Mouse (Mus musculus) induced T-regulatory cell, adult 2 months (primary cell): Measurements from ENCODE around the gene Tecpr2.
A peak's percentile ranks its signal among the peaks of the same experiment; 100 is the strongest.

Source experiments
- DNase-seq: peaks from one replicate; pipeline ENCODE4 v3.0.0-alpha.2; 2012; ENCODE audit warnings: low read depth

Tecpr2 gene

DNA sequence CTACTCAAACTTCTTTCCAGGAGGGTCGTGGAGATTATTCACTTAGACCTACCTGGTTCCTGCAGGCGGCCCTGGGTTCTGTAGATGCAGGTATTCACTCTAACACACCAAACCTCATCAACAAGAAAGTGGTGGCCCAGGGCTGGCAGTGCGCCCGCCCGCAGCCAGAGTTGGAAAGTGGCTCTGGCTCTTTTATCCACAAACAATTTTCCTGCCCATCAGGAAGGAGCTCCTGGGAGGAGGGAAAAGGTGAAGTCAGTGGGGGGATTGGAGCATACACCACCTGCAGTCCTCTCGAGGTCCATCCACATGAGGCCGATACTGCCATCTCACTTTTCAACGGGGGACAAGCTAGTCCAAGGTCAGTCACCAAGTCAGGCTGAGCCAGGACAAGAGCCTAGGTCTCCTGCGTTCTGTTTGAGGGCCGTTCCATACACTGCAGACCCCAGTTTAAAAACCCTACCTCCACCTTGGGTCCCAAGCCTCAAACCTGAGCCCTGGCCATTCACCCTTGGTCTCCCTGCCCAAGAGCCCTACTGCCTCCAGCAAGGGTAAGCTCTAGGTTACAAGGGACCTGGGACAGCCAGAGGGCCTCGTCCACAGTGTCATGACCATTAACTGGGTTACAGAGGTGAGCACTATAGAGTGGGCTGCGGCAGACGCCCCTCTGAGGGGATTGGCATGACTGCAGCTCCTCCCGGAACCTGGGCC lies 89.0 kb downstream of the Tecpr2 start:
- DNase-seq: no peak

DNA sequence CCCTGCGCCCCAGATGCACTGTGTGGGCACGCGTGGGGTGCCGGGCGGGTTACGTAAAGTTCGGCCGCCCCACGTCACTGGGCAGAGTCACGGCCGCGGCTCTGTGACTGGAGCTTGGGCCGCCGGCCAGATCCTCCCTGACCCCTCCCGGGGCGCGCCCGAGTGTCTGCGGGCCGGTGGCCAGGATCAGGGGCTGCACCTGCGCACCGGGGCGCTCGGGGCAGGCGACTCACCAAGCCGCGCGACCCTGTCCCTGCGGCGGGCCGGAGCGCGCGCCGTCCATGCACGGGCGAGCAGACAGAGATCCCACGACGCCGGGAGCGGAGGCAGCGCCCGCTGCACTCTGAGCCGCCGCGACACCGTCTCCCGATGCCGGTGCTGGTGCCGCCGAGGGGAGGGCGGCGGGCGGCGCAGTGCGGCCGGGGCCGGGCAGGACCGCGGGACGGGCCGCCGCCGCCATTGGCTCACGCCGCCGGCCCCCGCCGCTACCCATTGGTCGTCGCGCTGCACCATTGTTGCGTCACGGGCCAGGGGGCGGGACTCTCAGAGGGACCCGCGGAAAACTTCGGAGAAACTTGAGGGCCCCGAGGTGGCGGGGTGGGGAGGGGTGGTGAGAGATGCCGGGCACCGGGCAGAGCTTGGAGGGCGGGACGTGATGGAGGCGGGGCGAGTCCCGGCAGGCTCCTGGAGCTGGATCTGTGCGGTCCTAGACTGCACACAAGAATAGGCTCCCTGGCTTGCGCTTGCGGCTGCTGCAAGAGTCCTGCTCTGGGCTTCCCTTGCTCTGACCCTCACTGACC lies 89.7 kb downstream of the Tecpr2 start, which contains the start of gene Ankrd9:
Gene Ankrd9, minus strand, starts transcription at position 434 of the 800 bp plus-strand sequence.
- DNase-seq: peak; percentile 97

DNA sequence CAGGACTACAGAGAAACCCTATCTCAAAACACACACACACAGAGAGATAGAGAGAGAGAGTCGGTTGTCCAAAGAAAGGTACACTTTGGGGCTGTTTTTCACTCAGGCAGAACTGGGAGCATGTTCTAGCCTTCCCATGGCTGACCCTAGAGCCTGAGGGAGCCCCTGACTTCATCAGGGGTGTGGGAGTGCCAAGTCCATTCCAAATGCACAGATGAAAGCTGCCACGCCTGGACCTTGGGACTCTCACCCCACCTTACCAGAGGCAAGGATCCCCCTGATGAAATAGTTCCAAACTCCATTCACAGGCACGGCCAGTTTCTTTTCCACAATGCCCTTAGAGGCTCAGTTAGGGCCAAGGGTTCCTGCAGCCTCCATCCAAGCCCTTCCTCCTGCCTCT lies 90.7 kb downstream of the Tecpr2 start:
- DNase-seq: no peak

DNA sequence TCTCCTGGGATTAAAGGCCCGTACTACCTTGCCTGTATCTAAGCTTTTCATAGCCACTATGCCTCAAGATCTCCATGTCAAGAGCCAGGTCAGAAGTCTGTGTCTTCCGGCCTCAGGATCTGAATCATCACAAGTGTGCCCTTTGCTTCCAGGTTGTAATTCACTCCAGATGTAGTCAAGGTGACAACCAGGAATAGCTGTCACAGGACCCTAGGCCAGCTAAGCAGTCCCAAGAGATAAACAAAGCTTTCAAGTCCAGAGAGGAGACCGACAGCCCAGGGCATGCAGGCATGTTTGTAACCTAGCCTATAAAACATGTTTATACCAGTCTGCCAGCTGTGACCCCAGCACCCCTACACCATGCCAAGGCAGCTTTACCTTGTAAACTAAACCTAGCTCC lies 92.7 kb downstream of the Tecpr2 start:
- no peak for DNase-seq

DNA sequence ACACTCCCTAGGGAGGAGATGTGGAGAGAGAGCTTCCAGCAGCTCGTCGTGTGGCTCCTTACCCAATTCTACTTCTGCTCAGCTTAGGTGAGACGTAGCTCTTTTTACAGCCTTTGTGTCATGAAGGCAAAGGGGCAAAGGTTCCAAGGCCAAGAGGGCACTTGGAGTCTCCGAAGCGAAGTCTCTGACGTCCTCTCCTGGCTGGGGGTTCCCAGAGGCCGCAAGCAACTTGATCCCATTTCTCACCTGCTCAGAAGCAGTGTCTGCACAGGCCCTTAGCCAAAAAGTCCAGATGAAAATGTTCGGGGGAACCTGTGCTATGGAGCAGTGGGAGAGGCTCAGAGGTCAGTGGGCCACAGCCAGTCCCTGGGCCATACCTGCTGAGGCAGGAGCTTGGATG lies 94.0 kb downstream of the Tecpr2 start:
- DNase-seq: no peak

DNA sequence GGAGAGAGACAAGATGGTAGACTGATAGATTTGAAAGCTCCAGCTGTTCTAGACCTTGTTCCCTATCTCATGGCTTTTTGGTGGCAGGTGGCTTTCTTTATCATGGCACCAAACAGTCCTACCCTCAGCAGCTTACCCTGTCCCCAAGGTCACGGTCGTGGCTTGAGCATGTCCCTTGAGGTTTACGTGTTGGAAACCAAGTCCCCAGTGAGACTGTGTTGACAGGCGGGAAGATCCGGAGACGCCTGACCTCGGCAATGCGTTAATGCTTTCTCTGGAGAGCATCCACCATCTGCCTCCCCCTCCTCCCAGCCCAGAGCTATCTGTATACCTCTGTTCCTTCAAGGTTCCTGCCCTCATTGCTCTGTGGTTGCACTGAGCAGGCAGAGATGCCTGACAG lies 94.7 kb downstream of the Tecpr2 start:
- no peak for DNase-seq

DNA sequence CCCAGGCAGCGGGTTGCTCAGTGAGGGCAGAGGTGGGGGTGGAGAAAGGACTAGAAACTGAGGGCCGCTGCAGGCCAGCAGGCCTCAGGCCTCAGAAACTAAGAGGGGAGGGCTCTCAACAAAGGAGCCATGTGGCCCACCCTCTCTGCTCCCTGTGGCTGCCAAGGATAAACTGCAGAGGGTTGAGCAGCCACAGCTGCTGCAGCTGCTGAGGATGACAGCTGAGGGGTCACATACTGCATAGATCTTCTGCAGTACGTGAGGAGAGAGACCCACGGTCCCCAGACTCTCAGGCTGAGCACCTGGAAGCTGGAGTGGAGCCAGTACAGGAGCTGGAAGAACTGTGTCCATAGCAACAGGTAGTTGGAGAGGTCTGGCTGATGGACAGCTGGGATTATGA lies 95.5 kb downstream of the Tecpr2 start:
- no peak for DNase-seq

DNA sequence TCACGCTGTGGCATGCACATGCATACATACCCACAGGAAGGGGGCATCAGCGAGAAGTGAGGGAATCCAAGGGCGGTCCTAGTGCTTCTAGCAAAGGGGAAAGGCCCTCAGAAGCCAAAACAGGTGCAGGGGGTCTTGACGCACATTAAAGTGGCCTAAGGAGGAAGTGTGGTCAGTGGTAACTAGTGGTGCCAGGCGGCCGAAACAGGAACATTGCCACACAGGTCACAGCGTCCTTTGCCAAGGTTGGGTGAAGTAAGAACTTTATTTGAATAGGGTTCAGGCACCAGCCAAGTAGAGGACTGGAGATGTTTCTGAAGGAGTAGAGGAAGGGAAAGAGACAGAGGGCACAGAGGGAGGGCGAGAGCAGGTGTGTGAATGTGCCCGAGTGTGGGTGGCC lies 96.1 kb downstream of the Tecpr2 start:
- no peak for DNase-seq

DNA sequence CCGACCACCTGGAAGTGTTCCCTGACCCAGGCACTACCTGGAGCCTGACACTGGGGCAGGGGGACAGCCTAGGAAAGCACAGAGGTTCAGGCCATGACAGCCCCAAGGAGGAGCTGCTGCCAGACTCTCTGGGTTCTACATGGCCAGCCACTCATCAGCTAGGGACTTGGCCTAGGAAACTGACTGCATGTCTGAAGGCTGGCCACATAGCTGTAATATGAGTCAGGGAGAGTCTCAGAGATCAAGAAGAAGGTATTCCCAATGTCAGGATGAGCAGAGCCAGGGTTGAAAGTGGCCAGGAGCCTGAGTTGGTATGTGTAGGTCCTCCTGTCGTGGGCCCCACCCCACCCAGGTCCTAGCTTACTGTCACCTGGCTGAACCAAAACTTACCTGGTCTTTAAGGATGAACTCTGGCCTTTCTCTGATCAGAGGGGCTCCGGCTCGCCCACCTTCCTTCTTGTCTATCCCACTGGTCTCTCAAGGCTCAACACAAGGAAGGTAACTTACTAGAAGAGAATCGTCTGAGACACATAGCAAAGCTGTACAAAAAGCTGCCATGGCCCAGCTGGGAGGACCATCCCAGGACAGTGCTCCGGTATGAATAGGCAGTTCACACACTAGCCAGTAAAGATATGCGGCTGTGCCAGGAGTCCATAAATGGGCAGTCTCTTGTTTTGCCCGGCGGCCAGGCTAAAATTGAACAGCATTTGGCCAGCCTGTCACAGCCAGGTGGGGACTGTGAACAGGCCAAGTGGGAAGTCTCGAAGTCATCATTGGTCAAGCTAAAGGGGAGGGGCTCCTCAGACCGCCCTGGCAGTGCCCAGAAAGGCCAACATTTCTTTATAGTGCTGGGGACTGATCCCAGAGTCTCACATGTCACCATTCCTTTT lies 97.7 kb downstream of the Tecpr2 start:
- DNase-seq: no peak

DNA sequence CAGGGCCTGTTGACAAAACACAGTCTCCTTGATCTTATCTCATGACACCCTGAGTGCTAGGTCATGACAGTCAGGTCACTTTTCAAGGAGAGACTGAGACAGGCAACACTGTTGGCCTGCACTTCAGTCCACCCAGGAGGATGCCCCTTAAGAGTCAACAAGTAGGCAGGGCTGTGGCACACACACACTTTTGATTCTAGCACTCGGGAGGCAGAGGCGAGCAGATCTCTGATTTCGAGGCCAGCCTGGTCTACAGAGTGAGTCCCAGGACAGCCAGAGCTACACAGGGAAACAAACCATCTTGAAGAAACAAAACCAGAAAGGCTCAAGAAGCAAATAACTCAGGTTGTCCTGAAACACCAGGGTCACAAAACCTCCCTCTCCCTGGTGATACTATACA lies 100.3 kb downstream of the Tecpr2 start:
- DNase-seq: no peak

DNA sequence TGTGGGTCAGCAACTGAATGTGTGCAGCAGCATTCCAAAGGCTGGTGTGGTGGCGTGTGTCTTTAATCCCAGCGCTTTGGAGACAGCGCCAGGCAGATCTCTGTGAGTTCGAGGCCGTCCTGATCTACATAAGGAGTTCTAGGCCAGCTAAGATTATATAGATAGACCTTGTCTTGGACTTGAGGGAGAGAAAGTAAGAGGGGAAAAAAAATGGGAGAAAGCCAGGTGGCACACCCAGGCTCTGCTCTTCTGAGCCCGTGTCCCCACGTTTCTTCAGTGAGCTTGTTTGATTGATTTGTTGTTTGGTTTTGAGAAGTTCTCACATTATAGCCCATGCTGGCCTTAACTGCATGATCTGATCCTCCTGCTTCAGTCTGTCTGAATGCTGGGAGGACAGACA lies 101.4 kb downstream of the Tecpr2 start:
- no peak for DNase-seq

DNA sequence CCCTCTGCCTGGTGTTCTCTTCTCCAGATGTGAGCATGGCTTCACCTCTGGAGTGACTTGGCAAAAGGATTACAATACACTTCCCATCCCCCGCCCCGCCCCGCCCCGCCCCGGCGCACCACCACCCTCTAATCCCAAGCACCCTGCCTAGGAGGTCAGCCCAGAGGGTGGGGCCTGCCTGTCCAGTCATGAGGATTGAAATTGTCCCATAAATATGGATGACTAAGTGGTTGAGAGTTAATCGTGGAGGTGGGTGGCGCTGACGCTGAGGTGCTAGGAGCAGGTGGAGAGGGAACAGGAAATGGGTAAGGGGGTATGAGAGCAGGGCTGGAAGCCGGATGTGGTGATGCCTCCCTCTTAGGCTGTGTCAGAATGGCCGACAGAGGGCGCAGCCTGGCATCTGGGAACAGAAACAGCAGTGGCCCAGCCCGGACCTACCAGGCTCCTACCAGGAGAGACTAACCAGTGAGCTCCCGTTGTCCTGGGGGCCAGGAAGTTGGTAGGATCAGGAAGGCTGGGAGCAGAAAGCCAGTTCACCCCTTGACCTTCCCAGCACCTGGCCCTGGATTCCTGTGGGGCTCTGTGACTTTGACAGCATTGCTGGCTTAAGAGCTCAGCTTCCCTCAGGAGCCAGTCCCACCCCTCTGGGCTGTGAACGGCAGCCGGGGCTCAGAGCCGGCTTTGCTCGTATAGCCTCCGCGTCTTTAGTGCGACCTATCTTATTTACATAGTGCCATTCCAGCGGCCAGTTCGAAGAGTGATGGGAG lies 102.5 kb downstream of the Tecpr2 start:
- DNase-seq: peak; percentile 98

DNA sequence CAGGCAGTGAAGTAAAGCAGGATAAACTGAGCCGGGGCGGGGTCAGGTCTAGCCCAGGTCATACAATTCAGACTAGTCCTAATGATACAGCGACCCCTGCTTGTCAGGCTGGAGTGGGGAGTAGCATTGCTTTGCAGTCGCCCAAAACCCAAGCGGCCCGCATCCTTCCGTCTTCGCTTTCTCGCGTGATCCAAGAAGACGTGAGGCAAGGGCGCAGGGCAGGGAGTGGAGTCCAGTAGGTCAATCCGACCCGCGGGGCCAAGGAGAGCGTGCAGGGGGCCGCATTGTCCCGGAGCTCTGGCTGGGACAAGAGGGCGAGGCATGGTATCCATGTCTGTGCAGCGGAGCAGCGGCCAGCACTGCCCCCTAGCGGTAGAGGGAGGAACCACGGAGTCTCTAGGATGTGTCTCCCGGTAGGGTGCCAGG lies 103.1 kb downstream of the Tecpr2 start:
- peak; percentile 95 for DNase-seq

DNA sequence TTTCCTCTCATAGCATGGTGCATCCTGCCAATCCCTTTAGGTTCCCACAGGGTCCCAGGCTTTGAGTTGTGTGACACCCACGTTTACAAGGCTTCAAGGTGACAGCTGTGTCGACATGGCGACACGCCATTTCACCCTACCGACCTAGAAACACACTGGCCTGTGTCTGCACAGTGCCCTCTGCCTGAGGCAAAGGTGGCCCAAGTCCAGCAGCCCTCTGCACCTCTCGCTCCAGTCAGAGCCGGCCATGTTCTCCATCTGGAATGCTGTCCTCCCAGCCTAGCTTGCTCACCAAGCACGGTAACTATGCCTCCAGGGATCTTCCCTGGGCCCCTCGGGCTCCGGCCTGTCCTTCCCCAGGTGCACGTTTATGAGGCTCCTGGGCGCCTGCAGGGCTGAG lies 103.7 kb downstream of the Tecpr2 start:
- no peak for DNase-seq

DNA sequence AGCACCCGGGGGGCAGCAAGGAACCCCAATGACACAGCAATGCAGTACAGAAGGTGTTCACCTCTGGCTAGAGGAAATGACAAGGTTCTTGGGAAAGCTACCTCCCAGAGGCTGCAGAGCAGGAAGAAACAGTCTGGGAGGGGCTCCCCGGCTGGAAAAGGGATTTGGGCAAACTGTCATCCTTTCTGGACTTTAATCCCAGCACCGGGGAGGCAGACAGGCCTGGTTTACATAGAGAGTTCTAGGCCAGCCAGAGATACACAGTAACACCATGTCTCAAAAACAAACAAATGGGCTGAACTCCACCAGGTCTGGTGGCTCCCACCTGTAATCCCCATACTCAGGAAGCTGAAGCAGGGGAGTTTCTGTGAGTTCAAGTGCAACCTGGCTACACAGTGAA lies 104.2 kb downstream of the Tecpr2 start:
- no peak for DNase-seq

DNA sequence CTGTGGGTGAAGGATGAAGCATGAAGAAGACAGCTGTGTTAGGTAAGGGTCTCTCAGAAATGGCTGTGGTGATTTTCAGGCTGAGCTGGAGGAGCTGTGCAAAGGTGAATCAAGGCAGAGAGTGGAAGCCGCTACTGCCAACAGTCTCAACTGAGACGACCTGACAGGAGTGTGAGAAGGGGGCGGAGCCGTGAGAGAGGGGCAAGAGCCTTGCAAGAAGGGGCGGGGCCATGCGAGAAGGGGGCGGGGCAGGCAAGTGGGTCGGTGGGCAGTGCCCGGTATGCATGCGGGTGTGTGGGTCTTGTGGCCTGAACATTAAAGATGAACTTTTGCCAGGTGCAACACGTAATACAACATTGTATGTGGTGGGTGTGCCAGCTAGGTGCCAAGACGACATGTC lies 105.6 kb downstream of the Tecpr2 start:
- no peak for DNase-seq

DNA sequence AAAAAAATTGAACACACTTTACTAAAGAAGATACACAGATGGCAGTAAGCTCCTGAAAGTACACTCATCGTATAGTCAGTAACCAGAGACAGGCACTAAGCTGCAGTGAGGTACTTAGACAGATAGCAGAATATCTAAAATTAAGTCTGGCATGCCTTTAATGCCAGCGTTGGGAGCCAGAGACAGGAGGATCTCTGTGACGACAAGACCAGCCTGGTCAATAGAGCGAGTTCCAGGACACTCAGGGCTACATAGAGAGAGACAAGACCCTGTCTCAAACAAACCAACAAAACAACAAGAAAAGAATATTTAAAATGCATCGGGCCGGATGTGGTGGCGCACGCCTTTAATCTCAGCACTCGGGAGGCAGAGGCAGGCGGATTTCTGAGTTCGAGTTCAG lies 109.0 kb downstream of the Tecpr2 start:
- DNase-seq: no peak

DNA sequence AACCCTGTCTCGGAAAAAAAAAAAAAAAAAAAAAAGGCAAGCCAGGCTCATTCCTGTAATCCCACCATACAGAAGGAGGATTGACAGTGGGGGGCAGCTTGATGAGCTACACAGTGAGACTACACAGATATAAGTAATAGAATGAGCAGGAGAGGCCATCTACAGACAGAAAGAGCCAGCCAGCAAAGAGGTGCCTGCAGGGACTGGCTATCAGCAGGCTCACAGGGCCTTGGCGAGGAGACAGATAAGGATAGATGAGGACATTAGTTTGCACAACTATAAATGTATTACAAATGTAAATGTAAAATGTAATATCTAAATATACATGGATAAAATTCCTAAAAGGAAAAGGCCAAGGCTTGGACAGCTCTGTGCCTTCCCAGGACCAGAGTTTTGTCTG lies 110.8 kb downstream of the Tecpr2 start:
- no peak for DNase-seq

DNA sequence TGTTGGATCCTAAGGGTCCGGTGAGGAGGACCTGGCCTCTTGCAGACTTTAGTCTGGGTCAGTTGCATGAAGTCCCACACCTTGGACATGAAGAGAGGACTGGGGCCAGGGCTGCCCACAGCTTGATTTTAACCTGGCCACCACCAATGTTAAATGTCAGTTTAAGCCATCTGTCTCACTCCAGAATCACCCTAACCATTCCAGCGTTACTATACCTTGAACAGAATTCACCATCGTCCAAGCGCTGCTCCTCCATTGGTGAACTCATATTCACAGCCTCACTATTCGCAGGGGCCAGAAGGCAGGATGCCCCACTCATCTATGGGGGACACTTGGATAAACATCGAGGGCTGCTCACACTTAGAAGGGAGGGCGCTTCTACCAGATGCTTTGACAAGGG lies 111.9 kb downstream of the Tecpr2 start:
- no peak for DNase-seq

DNA sequence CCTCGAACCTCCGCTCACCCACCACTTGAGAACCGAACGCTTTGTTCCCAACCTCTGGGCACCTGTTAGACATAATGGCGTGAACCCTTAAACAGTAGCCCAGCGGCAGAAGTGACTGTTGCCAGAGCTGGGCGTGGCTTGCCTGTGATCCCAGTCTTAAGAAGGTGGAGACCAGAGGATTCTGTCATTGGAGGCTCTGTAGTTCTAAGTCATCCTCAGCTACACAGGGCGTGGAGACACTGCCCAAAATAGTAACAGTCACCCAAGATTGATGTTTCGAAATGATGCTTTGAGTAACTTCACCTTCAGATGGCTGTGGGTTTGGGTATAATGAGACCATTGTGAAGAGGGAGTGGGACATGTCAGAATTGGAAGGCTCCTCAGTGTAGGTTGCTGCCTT lies 115.1 kb downstream of the Tecpr2 start:
- DNase-seq: no peak

DNA sequence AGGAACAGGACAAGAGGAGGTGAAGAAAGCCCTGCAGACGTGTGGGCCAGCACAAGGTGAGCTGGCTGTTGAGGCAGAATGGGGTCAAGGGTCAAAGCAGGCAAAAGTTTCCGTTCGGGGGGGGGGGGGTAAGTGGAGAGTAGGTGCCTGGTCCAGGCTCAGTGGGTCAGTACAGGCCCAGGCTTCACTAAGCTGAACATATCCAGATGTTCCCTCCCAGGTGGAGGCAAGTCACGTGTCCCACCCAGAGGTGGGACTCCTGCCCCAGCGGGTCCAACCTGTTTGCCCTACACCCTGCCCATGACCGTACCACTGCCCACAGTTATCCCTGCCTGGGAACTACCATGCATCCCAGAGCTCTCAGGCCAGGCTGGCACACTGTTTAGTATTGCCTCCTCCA lies 116.7 kb downstream of the Tecpr2 start:
- DNase-seq: no peak

DNA sequence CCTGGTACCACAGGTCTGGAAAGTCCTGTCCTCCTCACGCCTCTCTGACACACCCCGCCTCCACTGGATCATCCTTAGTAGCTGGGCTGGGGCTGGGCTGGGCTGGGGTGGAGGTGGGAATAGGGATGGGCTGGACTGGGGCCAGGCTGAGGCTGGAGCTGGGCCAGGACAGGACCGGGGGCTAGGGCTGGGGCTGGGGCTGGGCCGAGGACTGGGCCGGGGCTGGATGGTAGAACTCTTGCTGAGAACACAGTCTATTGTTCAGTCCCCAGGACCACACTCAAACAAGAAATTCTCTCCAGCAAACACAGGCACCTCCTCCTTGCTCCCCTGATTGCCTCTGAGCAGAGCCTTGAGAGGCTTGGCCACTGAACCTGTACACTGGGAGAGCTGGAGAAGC lies 117.3 kb downstream of the Tecpr2 start:
- DNase-seq: no peak
